Mouse (Mus musculus) Patski (cell line): Measurements from ENCODE around the gene Ly6g6f. TPM values are rescaled to one million over a fixed set of nuclear protein-coding genes. Genes with fewer than 3 reads are reported as not detected.

ENCODE experiments used
- ATAC-seq: fragments of 100-300 bp; one replicate; pipeline ENCODE4 v1.8.0; 2021
- CTCF ChIA-PET: fragments of 350-600 bp; sonication (Branson Sonifier 250); formaldehyde crosslinking; loops from one replicate; lab custom pipeline; 2022; ENCODE audit warnings: inconsistent platforms; lab: Charles Lee
- POLR2A ChIA-PET: fragments of 350-600 bp; sonication (Branson Sonifier 250); formaldehyde crosslinking; loops from one replicate; lab custom pipeline; 2022; ENCODE audit warnings: antibody characterized with exemption, inconsistent platforms; lab: Charles Lee
- DNase-seq: peaks from one replicate; pipeline ENCODE4 v3.0.0-alpha.2; 2011; ENCODE audit warnings: low read depth, low spot score
- H3K27me3 ChIP-seq: fragments of 371-371 bp; one replicate; pipeline ENCODE4 v1.5.1; 2021
- CTCF ChIP-seq: fragments of 100-300 bp; IDR thresholded peaks from one replicate; pipeline ENCODE4 v1.5.1; 2021
- in situ Hi-C: fragments of 300-500 bp; cut with MboI; formaldehyde crosslinking; loops from 3 replicates; pipeline ENCODE4 v1.11.1; 2018; ENCODE audit warnings: low pct_unique_long_range_greater_than_20kb, mixed read lengths
- polyA plus RNA-seq: library from polyadenylated mRNA; unstranded; gene quantifications from one replicate; pipeline ENCODE4 v1.2.3, GENCODE M21; 2021

Ly6g6f gene
- polyA plus RNA-seq, 1 experiment from 2014 or later = not detected

- ChIA-PET CTCF (interaction anchor here (1.4 kb wide), 1 partner anchor 88 kb away, joined by 3 read pairs; no protein-coding TSS in a partner anchor), POLR2A (no interaction called here)
- TF ChIP-seq CTCF = no peak
- H3K27me3 ChIP-seq = no peaks in the 10 kb centered on the region
- DNase-seq = no peak
- no peak for ATAC-seq
- in situ Hi-C loops = no loop called here
These were observed 22.7 kb upstream of the Ly6g6f start, which contains the start of gene Ly6g5c for GRCm38 (mm10) chr17:35108097-35108496. TSS of gene Ly6g5c (plus strand) at chr17:35108279.

DNA sequence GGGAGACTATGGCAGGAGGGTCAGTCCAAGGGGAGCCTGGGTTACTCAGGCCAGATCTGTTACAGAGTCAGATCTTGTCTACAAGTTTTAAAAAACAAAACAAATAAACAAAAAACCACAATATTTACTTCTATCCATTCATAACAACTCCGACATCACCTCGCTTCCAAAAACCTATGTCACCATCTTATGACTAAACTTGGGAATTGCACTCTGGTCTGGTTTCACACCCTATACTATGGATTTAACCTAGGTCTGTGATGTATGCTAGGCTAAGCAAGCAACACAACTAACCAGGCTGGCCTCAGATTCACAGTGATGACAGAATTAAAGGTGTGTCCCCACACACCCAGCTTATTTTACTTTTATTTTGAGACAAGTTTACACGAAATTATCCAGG, 21.1 kb upstream of the Ly6g6f start:
- CTCF ChIA-PET = interaction anchor here (0.9 to 2.0 kb wide), 6 partner anchors 18 to 88 kb away, joined by 3 to 4 read pairs (median 3); no protein-coding TSS in a partner anchor
- no peak for DNase-seq
- no peak for ATAC-seq
- no peak for TF ChIP-seq CTCF
- H3K27me3 ChIP-seq = no peaks in the 10 kb centered on the region
- in situ Hi-C loops = no loop called here
- POLR2A ChIA-PET = interaction anchor here (0.6 to 0.9 kb wide), 2 partner anchors 48 to 81 kb away, joined by 4 to 6 read pairs; partner anchors contain the start of gene Ddah2

- POLR2A ChIA-PET = interaction anchor here (0.9 kb wide), 1 partner anchor 47 kb away, joined by 4 read pairs; the partner anchor contains the start of gene Ddah2
- no peak for DNase-seq
- no peaks in the 10 kb centered on the region for H3K27me3 ChIP-seq
- in situ Hi-C loops = no loop called here
- no peak for TF ChIP-seq CTCF
- ATAC-seq = no peak
- CTCF ChIA-PET = interaction anchor here (0.9 to 2.0 kb wide), 6 partner anchors 10 to 88 kb away, joined by 3 to 4 read pairs (median 4); no protein-coding TSS in a partner anchor
These were observed 20.5 kb upstream of the Ly6g6f start for GRCm38 (mm10) chr17:35105740-35106389.

- TF ChIP-seq CTCF = no peak
- DNase-seq (no peak), ATAC-seq (no peak)
- H3K27me3 ChIP-seq = no peaks in the 10 kb centered on the region
- ChIA-PET POLR2A (interaction anchor here (1.0 kb wide), 1 partner anchor 13 kb away, joined by 4 read pairs; no protein-coding TSS in a partner anchor), CTCF (interaction anchor here (0.9 to 1.8 kb wide), 3 partner anchors 9 to 157 kb away, joined by 3 to 4 read pairs (median 3); no protein-coding TSS in a partner anchor)
- in situ Hi-C loops = no loop called here
These were observed 19.3 kb upstream of the Ly6g6f start for GRCm38 (mm10) chr17:35104754-35105153.

- in situ Hi-C loops = no loop called here
- no peak for DNase-seq
- no peak for TF ChIP-seq CTCF
- ATAC-seq = no peak
- no peaks in the 10 kb centered on the region for H3K27me3 ChIP-seq
- ChIA-PET POLR2A (interaction anchor here (1.0 kb wide), 1 partner anchor 14 kb away, joined by 4 read pairs; no protein-coding TSS in a partner anchor), CTCF (interaction anchor here (0.9 to 1.5 kb wide), 2 partner anchors 97 to 156 kb away, joined by 3 read pairs; no protein-coding TSS in a partner anchor)
These were observed 18.7 kb upstream of the Ly6g6f start for GRCm38 (mm10) chr17:35104079-35104478.

DNA sequence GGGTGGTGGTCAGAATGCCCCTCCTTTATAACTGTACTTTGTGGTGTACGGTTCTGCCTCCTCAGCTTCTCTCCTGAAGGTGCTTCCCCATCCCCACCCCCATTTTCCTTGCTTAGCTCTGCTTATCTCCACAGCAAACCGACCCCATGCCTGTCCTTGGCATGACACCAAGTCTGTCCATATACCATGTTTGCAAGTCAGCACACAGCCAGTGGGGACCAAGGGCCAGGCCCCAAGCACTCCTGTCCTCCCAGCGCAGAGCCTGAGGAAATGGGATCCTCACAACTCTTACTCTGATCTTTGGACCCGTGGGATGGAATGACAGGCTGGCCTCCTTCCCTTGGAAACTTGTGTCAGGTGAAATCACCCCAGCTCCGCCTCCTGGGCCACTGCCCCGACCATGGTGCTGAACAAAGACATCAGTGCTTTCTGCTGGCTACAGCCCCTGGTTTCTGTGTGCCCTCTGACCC, 17.8 kb upstream of the Ly6g6f start:
- no peak for ATAC-seq
- in situ Hi-C loops = no loop called here
- TF ChIP-seq CTCF = no peak
- no peaks in the 10 kb centered on the region for H3K27me3 ChIP-seq
- ChIA-PET CTCF (no interaction called here), POLR2A (interaction anchor here (0.6 kb wide), 1 partner anchor 9 kb away, joined by 4 read pairs; no protein-coding TSS in a partner anchor)
- DNase-seq = no peak

DNA sequence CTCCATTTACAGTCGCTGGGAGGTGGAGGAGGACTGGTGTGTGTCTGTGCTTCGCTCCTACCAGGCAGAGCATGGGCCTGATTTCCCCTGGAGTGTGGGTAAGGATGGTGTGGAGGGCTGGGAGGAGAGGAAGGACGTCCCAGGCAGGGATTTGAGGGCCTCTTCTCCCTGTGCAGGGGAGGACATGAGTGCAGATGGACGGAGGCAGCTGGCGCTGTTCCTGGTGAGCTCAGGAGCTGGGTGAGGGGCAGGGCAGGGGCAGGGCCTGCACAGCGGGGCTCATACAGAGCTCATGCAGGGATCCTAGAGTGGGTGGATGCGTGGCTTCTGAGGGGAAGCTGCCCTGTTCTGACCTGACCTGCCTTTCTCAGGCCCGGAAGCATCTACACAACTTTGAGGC, 16.9 kb upstream of the Ly6g6f start:
- CTCF ChIA-PET = no interaction called here

GRCm38 (mm10) chr17:35101161-35101560, 15.8 kb upstream of the Ly6g6f start:
- ATAC-seq (no peak), DNase-seq (no peak)
- in situ Hi-C loops = no loop called here
- no peaks in the 10 kb centered on the region for H3K27me3 ChIP-seq
- no peak for TF ChIP-seq CTCF
- CTCF ChIA-PET = no interaction called here
- POLR2A ChIA-PET = interaction anchor here (0.8 kb wide), 1 partner anchor 99 kb away, joined by 3 read pairs; no protein-coding TSS in a partner anchor

More for the DNA sequence above, 16.9 kb upstream of the Ly6g6f start:
- ATAC-seq (no peak), DNase-seq (no peak)
- POLR2A ChIA-PET = interaction anchor here (0.8 kb wide), 1 partner anchor 151 kb away, joined by 3 read pairs; no protein-coding TSS in a partner anchor
- in situ Hi-C loops = no loop called here
- H3K27me3 ChIP-seq = no peaks in the 10 kb centered on the region
- no peak for TF ChIP-seq CTCF

- no peak for TF ChIP-seq CTCF
- ATAC-seq (no peak), DNase-seq (no peak)
- in situ Hi-C loops = no loop called here
- ChIA-PET POLR2A (no interaction called here), CTCF (no interaction called here)
- no peaks in the 10 kb centered on the region for H3K27me3 ChIP-seq
These were observed 14.9 kb upstream of the Ly6g6f start for GRCm38 (mm10) chr17:35100196-35100765.

GRCm38 (mm10) chr17:35097164-35097655, 11.8 kb upstream of the Ly6g6f start:
- no peaks in the 10 kb centered on the region for H3K27me3 ChIP-seq
- in situ Hi-C loops = no loop called here
- DNase-seq (no peak), ATAC-seq (no peak)
- TF ChIP-seq CTCF = no peak
- POLR2A ChIA-PET = interaction anchor here (1.1 kb wide), 1 partner anchor 19 kb away, joined by 4 read pairs; no protein-coding TSS in a partner anchor
- CTCF ChIA-PET = interaction anchor here (0.7 kb wide), 1 partner anchor 75 kb away, joined by 3 read pairs; no protein-coding TSS in a partner anchor
